Comparison of ENCODE assay signal across 19 mouse cellular contexts in genomic region chr19:34167896-34168661, GRCm38 (mm10). TPM values are rescaled to one million over a fixed set of nuclear protein-coding genes. Genes with fewer than 3 reads are reported as not detected.
DNase-seq lines count a peak whose midpoint lies in the region; ATAC-seq and TF ChIP-seq lines count a peak whose summit lies in the region.
"Had no signal": no experiment of that assay in that cellular context is flagged by ENCODE, and none has a peak within 500 bp of the region (broad histone marks: within the 10 kb centered on the region; RNA-seq: fewer than 3 reads in every experiment).

No protein-coding gene starts in this region.

- no peak for TF ChIP-seq EP300 in liver, postnatal 0 days (IDR thresholded peaks at IDR 0.05; ENCODE audit: low read depth)
- TF ChIP-seq EP300 in CH12.LX (IDR thresholded peaks at IDR 0.05; ENCODE audit: low read length) = no peak

- no peaks in the 10 kb centered on the region for H3K36me3 ChIP-seq in liver, postnatal 0 days (replicated peaks; ENCODE audit: insufficient read depth, low read length)
- H3K36me3 ChIP-seq in liver, embryonic 11.5 days (ENCODE audit: control insufficient read depth, insufficient read depth, low read length) = no peaks in the 10 kb centered on the region
- no peaks in the 10 kb centered on the region for H3K36me3 ChIP-seq in CH12.LX (replicated peaks in 1 of 2; ENCODE audit: control insufficient read depth in 1 of 2, insufficient read depth in 1 of 2, low read length in 1 of 2)
- H3K36me3 ChIP-seq: forebrain, embryonic 15.5 days; G1E; heart, embryonic 15.5 days; midbrain, embryonic 15.5 days; stomach, embryonic 15.5 days had no signal

- ATAC-seq in liver, postnatal 0 days = no peak
- ATAC-seq in liver, embryonic 11.5 days (replicated peaks; ENCODE audit: low FRiP score) = no peak
- ATAC-seq: forebrain, embryonic 15.5 days; midbrain, embryonic 15.5 days had no signal

- no peak for TF ChIP-seq CTCF in liver, postnatal 0 days (IDR thresholded peaks at IDR 0.05; ENCODE audit: low read depth)
- TF ChIP-seq CTCF in CH12.LX (conservative IDR thresholded peaks at IDR 0.05 in 1 of 2, IDR thresholded peaks at IDR 0.05 in 1 of 2; ENCODE audit: low read depth in 2 of 2, low read length in 2 of 2) = no peak

- peak; percentile 14 for DNase-seq in liver, postnatal 0 days
- no peak for DNase-seq in liver, embryonic 11.5 days (ENCODE audit: low spot score)
- DNase-seq in CH12.LX (ENCODE audit: extremely low read depth) = peak; percentile 14
- DNase-seq in induced T-regulatory cell, adult 2 months (ENCODE audit: low read depth) = peak; percentile 54
- peak; percentile 63 for DNase-seq in thymus, postnatal 0 days (ENCODE audit: low spot score)
- DNase-seq in adrenal gland, postnatal 10 days = no peak
- no peak for DNase-seq in right cerebral cortex, postnatal 4 days
- no peak for DNase-seq in adrenal gland, postnatal 14 days
- DNase-seq: cerebellum, postnatal 14 days; lung, postnatal 10 days; right cerebral cortex, postnatal 14 days had no signal

- H3K4me2 ChIP-seq in liver, postnatal 0 days (ENCODE audit: low read depth, low read length) = peak overlapping the region; percentile 15
- no peak overlapping the region for H3K4me2 ChIP-seq in liver, embryonic 11.5 days
- no peak overlapping the region for H3K4me2 ChIP-seq in CH12.LX (ENCODE audit: insufficient read depth, low read depth, poor library complexity, severe bottlenecking)
- H3K4me2 ChIP-seq: forebrain, embryonic 15.5 days; heart, embryonic 15.5 days; midbrain, embryonic 15.5 days; stomach, embryonic 15.5 days had no signal

- TF ChIP-seq RAD21 in CH12.LX (IDR thresholded peaks at IDR 0.05; ENCODE audit: low read depth, low read length) = no peak

- 30% methylated on average over 7 of the region's 7 CpGs for WGBS in liver, postnatal 0 days (ENCODE audit: insufficient replicate concordance)
- WGBS in liver, embryonic 11.5 days = 49% methylated on average over 7 of the region's 7 CpGs

- H3K79me2 ChIP-seq in CH12.LX (replicated peaks; ENCODE audit: control insufficient read depth, extremely low read depth, insufficient read depth, poor library complexity, severe bottlenecking) = no peaks in the 10 kb centered on the region

- H3K4me3 ChIP-seq in liver, postnatal 0 days (ENCODE audit: low read depth, low read length) = no peak overlapping the region
- H3K4me3 ChIP-seq in liver, embryonic 11.5 days (ENCODE audit: low read depth, low read length) = no peak overlapping the region
- no peak overlapping the region for H3K4me3 ChIP-seq in CH12.LX (replicated peaks in 1 of 3; ENCODE audit: low read depth in 2 of 3, low read length in 2 of 3, poor library complexity in 1 of 3)
- H3K4me3 ChIP-seq: forebrain, embryonic 15.5 days; heart, embryonic 15.5 days; left cerebral cortex, adult 2 months; midbrain, embryonic 15.5 days; stomach, embryonic 15.5 days had no signal

- no peak overlapping the region for H3K9ac ChIP-seq in liver, postnatal 0 days (replicated peaks)
- no peak overlapping the region for H3K9ac ChIP-seq in liver, embryonic 11.5 days (ENCODE audit: low read depth, low read length)
- H3K9ac ChIP-seq in CH12.LX (ENCODE audit: insufficient read depth, low read depth) = no peak overlapping the region
- H3K9ac ChIP-seq: forebrain, embryonic 15.5 days; heart, embryonic 15.5 days; midbrain, embryonic 15.5 days; stomach, embryonic 15.5 days had no signal

- no peaks in the 10 kb centered on the region for H3K9me3 ChIP-seq in liver, postnatal 0 days (ENCODE audit: low read length)
- no peaks in the 10 kb centered on the region for H3K9me3 ChIP-seq in liver, embryonic 11.5 days (ENCODE audit: control insufficient read depth, low read length)
- H3K9me3 ChIP-seq in CH12.LX (replicated peaks; ENCODE audit: low read length) = no peaks in the 10 kb centered on the region
- H3K9me3 ChIP-seq: forebrain, embryonic 15.5 days; G1E; heart, embryonic 15.5 days; midbrain, embryonic 15.5 days; stomach, embryonic 15.5 days had no signal

- dilution Hi-C loops in CH12.LX (cut with MboI; ENCODE audit: extremely low pct_ligation_motif_present, extremely low pct_unique_long_range_greater_than_20kb, low sequenced_read_pairs) = no loop called here

- no peak for TF ChIP-seq POLR2A in CH12.LX (IDR thresholded peaks at IDR 0.05; ENCODE audit: low read depth, low read length)

- H3K27ac ChIP-seq in liver, postnatal 0 days (ENCODE audit: low read depth) = peak overlapping the region; percentile 66; the same call in 1 of the 2 replicates
- no peak overlapping the region for H3K27ac ChIP-seq in liver, embryonic 11.5 days (ENCODE audit: low read depth, low read length)
- H3K27ac ChIP-seq in CH12.LX (ENCODE audit: insufficient read depth, low read depth) = no peak overlapping the region
- H3K27ac ChIP-seq: forebrain, embryonic 15.5 days; heart, embryonic 15.5 days; left cerebral cortex, adult 2 months; midbrain, embryonic 15.5 days; stomach, embryonic 15.5 days had no signal

- no peaks in the 10 kb centered on the region for H3K27me3 ChIP-seq in liver, postnatal 0 days (ENCODE audit: insufficient read depth, low read length)
- no peaks in the 10 kb centered on the region for H3K27me3 ChIP-seq in liver, embryonic 11.5 days (replicated peaks; ENCODE audit: control insufficient read depth, insufficient read depth, low read length)
- no peaks in the 10 kb centered on the region for H3K27me3 ChIP-seq in CH12.LX (replicated peaks)
- H3K27me3 ChIP-seq: forebrain, embryonic 15.5 days; heart, embryonic 15.5 days; stomach, embryonic 15.5 days had no signal

- H3K4me1 ChIP-seq in liver, postnatal 0 days (ENCODE audit: insufficient read depth) = peaks cover 3% of the 10 kb centered on the region
- H3K4me1 ChIP-seq in liver, embryonic 11.5 days (replicated peaks; ENCODE audit: control insufficient read depth, insufficient read depth, low read length) = no peaks in the 10 kb centered on the region
- H3K4me1 ChIP-seq in CH12.LX (ENCODE audit: control insufficient read depth in 1 of 2, insufficient read depth in 2 of 2) = peaks cover 0 to 24% of the 10 kb centered on the region in 2 experiments; a peak in 2 of 4 replicates
- H3K4me1 ChIP-seq: forebrain, embryonic 15.5 days; heart, embryonic 15.5 days; midbrain, embryonic 15.5 days; stomach, embryonic 15.5 days had no signal

- in situ Hi-C loops in CH12.LX (cut with MboI; ENCODE audit: low pct_ligation_motif_present, low pct_unique_long_range_greater_than_20kb, low sequenced_read_pairs) = loop anchor here (10.0 kb wide), 1 partner anchor 57 kb away; no protein-coding TSS in a partner anchor

TF ChIP-seq in CH12.LX, 34 proteins besides CTCF, POLR2A, EP300 and RAD21:
- no peak for TF ChIP-seq USF1 (IDR thresholded peaks at IDR 0.05; ENCODE audit: low read depth, low read length)
- TF ChIP-seq SMC3 (IDR thresholded peaks at IDR 0.05; ENCODE audit: low read depth, low read length) = no peak
- no peak for TF ChIP-seq KAT2A (IDR thresholded peaks at IDR 0.05; ENCODE audit: insufficient replicate concordance, low read length)
- no peak for TF ChIP-seq E2F4 (IDR thresholded peaks at IDR 0.05; ENCODE audit: insufficient replicate concordance, low read depth, low read length)
- no peak for TF ChIP-seq MEF2A (IDR thresholded peaks at IDR 0.05; ENCODE audit: borderline replicate concordance, low read depth, low read length)
- no peak for TF ChIP-seq POLR2AphosphoS2 (IDR thresholded peaks at IDR 0.05; ENCODE audit: low read depth, low read length)
- TF ChIP-seq JUND (conservative IDR thresholded peaks at IDR 0.05; ENCODE audit: low read depth, low read length) = no peak
- no peak for TF ChIP-seq USF2 (conservative IDR thresholded peaks at IDR 0.05; ENCODE audit: low read depth, low read length)
- no peak for TF ChIP-seq MYC (IDR thresholded peaks at IDR 0.05; ENCODE audit: low read depth, low read length)
- TF ChIP-seq MAZ (IDR thresholded peaks at IDR 0.05; ENCODE audit: low read depth, low read length) = no peak
- no peak for TF ChIP-seq HCFC1 (IDR thresholded peaks at IDR 0.05; ENCODE audit: low read depth, low read length)
- TF ChIP-seq UBTF (IDR thresholded peaks at IDR 0.05; ENCODE audit: low read depth, low read length) = no peak
- no peak for TF ChIP-seq CHD1 (IDR thresholded peaks at IDR 0.05; ENCODE audit: low read depth, low read length)
- no peak for TF ChIP-seq NELFE (IDR thresholded peaks at IDR 0.05; ENCODE audit: low read depth, low read length)
- no peak for TF ChIP-seq SIN3A (IDR thresholded peaks at IDR 0.05; ENCODE audit: low read length)
- no peak for TF ChIP-seq RCOR1 (conservative IDR thresholded peaks at IDR 0.05; ENCODE audit: low read depth, low read length)
- no peak for TF ChIP-seq MAX (IDR thresholded peaks at IDR 0.05; ENCODE audit: low read length)
- TF ChIP-seq TCF12 (IDR thresholded peaks at IDR 0.05; ENCODE audit: low read depth, low read length) = no peak

RNA-seq across cellular contexts. Expression of gene Ankrd22, which starts 2.2 kb away (rescaled TPM):
- 0.67 and 0.80 TPM in 2 replicates for polyA plus RNA-seq in liver, postnatal 0 days (2015; fragmentation: Nextera tagmentation; extraction: Ambion mirVana)
- polyA plus RNA-seq in liver, embryonic 11.5 days (2014; fragmentation: Nextera tagmentation; extraction: Ambion mirVana) = not detected in 2 replicates
- total RNA-seq in CH12.LX (2012; rRNA removed) (not detected in 2 replicates), CH12.LX (2014; rRNA removed) (not detected in 2 replicates)
- not detected in 2 replicates for polyA plus RNA-seq in CH12.LX (2012; ENCODE audit: insufficient read length, low read depth)
- polyA plus RNA-seq in thymus, postnatal 0 days (2015; fragmentation: Nextera tagmentation; extraction: Ambion mirVana) = 4.0 and 4.7 TPM in 2 replicates
- under 1 TPM in 1 of 2 experiments, not detected in 1; 0.12 TPM for total RNA-seq in adrenal gland, postnatal 10 days (2021)
- 0.11 TPM in 1 of 2 replicates, not detected in the other for total RNA-seq in adrenal gland, postnatal 14 days (2021)
- total RNA-seq: gastrocnemius, adult 8-10 months; left cerebral cortex, adult 2 months had no signal
- polyA plus RNA-seq: forebrain, embryonic 15.5 days; G1E; liver, adult 2 months had no signal

RNA-seq across cellular contexts. Expression of gene Stambpl1, which starts 23.9 kb away (rescaled TPM):
- 9.2 and 10.3 TPM in 2 replicates for polyA plus RNA-seq in liver, postnatal 0 days (2015; fragmentation: Nextera tagmentation; extraction: Ambion mirVana)
- 4.9 and 5.7 TPM in 2 replicates for polyA plus RNA-seq in liver, embryonic 11.5 days (2014; fragmentation: Nextera tagmentation; extraction: Ambion mirVana)
- total RNA-seq in CH12.LX (2012; rRNA removed) = 24.8 and 29.7 TPM in 2 replicates
- total RNA-seq in CH12.LX (2014; rRNA removed) = 48.2 and 54.9 TPM in 2 replicates
- polyA plus RNA-seq in CH12.LX (2012; ENCODE audit: insufficient read length, low read depth) = 37.9 and 40.6 TPM in 2 replicates
- 48.2 and 54.7 TPM in 2 replicates for polyA plus RNA-seq in thymus, postnatal 0 days (2015; fragmentation: Nextera tagmentation; extraction: Ambion mirVana)
- 1 to 10 TPM; 4.8 to 6.6 TPM for total RNA-seq in adrenal gland, postnatal 10 days (2021)
- 5.6 and 8.0 TPM in 2 replicates for total RNA-seq in adrenal gland, postnatal 14 days (2021)
- polyA plus RNA-seq: G1E had no signal

Comparison
In these comparisons a context has a peak if more than half of its experiments do, and no peak if none do; other contexts are left out.
1. DNase-seq: peak in liver, postnatal 0 days (single experiment), CH12.LX (single experiment), induced T-regulatory cell, adult 2 months (single experiment) and thymus, postnatal 0 days (single experiment); none in liver, embryonic 11.5 days (single experiment), adrenal gland, postnatal 10 days (single experiment), right cerebral cortex, postnatal 4 days (single experiment) and adrenal gland, postnatal 14 days (single experiment).